Comparison of ENCODE assay signal across 17 mouse cellular contexts in the genomic region with DNA sequence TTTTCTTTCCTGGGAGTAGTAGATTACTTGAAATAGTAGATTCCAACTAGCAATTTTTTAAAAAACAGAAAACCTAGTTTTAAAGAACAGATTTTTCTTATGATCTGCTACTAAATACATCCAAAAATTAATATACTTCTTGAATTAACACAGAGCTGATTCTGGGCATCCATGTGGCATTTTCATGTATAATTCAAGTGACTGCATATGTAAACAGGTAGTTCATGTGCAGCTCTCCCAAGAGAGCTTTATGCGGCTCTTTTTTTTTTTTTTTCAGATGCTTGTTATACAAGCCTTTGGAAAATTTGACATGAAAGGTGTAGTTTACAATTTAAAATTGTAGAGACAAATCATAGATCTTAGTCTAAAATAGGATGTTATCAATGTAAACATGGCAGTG.
"Had no signal": no experiment of that assay in that cellular context is flagged by ENCODE, and none has a peak within 500 bp of the region (broad histone marks: within the 10 kb centered on the region; RNA-seq: fewer than 3 reads in every experiment).

No protein-coding gene starts in this region.

- H3K9me3 ChIP-seq: midbrain, embryonic 12.5 days; neural tube, embryonic 13.5 days; neural tube, embryonic 15.5 days had no signal

- H3K4me2 ChIP-seq: lung, embryonic 14.5 days; midbrain, embryonic 12.5 days; neural tube, embryonic 13.5 days; neural tube, embryonic 15.5 days had no signal

- H3K36me3 ChIP-seq: neural tube, embryonic 15.5 days had no signal

- DNase-seq: lung, adult 18-20 months; lung, embryonic 14.5 days; lung, postnatal 10 days; lung, postnatal 4 days; right cerebral cortex, adult 18-20 months; right cerebral cortex, postnatal 25 days; right cerebral cortex, postnatal 4 days; spleen, adult 18-20 months; thymus, adult 18-20 months; thymus, postnatal 14 days; thymus, postnatal 36 days had no signal

- H3K4me3 ChIP-seq: midbrain, embryonic 10.5 days; midbrain, embryonic 12.5 days; myocyte; neural tube, embryonic 13.5 days; neural tube, embryonic 15.5 days had no signal

- H3K27me3 ChIP-seq: midbrain, embryonic 12.5 days; neural tube, embryonic 13.5 days; neural tube, embryonic 15.5 days had no signal

- H3K9ac ChIP-seq: lung, embryonic 14.5 days; midbrain, embryonic 12.5 days; neural tube, embryonic 13.5 days; neural tube, embryonic 15.5 days had no signal

- H3K27ac ChIP-seq: midbrain, embryonic 10.5 days; midbrain, embryonic 12.5 days; neural tube, embryonic 13.5 days; neural tube, embryonic 15.5 days had no signal

- H3K4me1 ChIP-seq: midbrain, embryonic 10.5 days; midbrain, embryonic 12.5 days; neural tube, embryonic 13.5 days; neural tube, embryonic 15.5 days had no signal

- ATAC-seq: midbrain, embryonic 16.5 days had no signal
